In the genomic region with DNA sequence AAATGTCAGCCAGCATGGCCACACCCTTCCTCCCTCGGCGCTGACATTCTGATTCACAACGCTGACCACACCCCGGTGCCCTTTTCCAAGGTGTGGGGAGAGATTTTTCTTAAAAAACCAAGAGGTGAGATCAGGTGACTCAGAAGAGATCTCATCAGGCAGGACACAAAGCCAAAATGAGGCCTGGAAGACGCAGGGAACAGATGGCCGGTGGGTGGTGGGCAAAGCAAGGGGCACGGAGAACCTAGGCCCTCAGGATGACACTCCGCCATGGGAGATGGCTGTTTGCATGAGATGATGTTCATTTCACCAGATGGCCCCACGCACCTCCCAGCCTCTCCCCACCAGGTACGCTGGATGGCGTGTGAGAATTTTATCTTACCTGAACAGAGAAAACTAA, we compare ENCODE assay signal across 22 mouse cellular contexts. TPM values are rescaled to one million over a fixed set of nuclear protein-coding genes. Genes with fewer than 3 reads are reported as not detected.
DNase-seq lines count a peak whose midpoint lies in the region; ATAC-seq lines count a peak whose summit lies in the region.
"Had no signal": no experiment of that assay in that cellular context is flagged by ENCODE, and none has a peak within 500 bp of the region (broad histone marks: within the 10 kb centered on the region; RNA-seq: fewer than 3 reads in every experiment).

No protein-coding gene starts in this region.

- peak; percentile 56 for ATAC-seq in cerebellum, adult (ENCODE audit: insufficient number of reproducible peaks, low FRiP score, low TSS enrichment)
- ATAC-seq: forebrain, embryonic 15.5 days; intestine, postnatal 0 days; liver, embryonic 12.5 days; liver, postnatal 0 days; Patski had no signal

- DNase-seq in cerebellum, postnatal 4 days (ENCODE audit: low spot score in 2 of 2), result no peak
- DNase-seq in cerebellum, adult 18-20 months, result peak; percentile 48 to 50
- peak; percentile 79 to 92 for DNase-seq in cerebellum, postnatal 10 days
- DNase-seq in embryo, embryonic 9.5 days (ENCODE audit: extremely low spot score), result no peak
- DNase-seq in retina, embryonic 14.5 days (ENCODE audit: low spot score), result no peak
- no peak for DNase-seq in urinary bladder, adult 2 months (ENCODE audit: low spot score)
- DNase-seq: adrenal gland, postnatal 36 days; embryo, embryonic 11 days; gastrocnemius, postnatal 25 days; heart, adult 18-20 months; heart, postnatal 4 days; kidney, adult 9 months; kidney, postnatal 10 days; liver, postnatal 0 days; lung, postnatal 36 days; right cerebral cortex, postnatal 14 days had no signal

RNA-seq across cellular contexts. Expression of a gene that starts 21.6 kb away (rescaled TPM):
- polyA plus RNA-seq in urinary bladder, adult 2 months (2012; rRNA removed), result 0.06 TPM in 2 replicates
- polyA plus RNA-seq: Patski; small intestine, adult 2 months had no signal

Comparison
In these comparisons a context has a peak if more than half of its experiments do, and no peak if none do; other contexts are left out.
1. DNase-seq: peak in cerebellum, adult 18-20 months (2 of 2) and cerebellum, postnatal 10 days (2 of 2); none in cerebellum, postnatal 4 days (0 of 2), embryo, embryonic 9.5 days (single experiment), retina, embryonic 14.5 days (single experiment) and urinary bladder, adult 2 months (single experiment).